Mouse (Mus musculus): Measurements from ENCODE around the gene Nup210. TPM values are rescaled to one million over a fixed set of nuclear protein-coding genes. Genes with fewer than 3 reads are reported as not detected.
A peak's percentile ranks its signal among the peaks of the same experiment; 100 is the strongest.

Nup210 gene
- polyA plus RNA-seq, 1 experiment: 28.9 TPM

DNA sequence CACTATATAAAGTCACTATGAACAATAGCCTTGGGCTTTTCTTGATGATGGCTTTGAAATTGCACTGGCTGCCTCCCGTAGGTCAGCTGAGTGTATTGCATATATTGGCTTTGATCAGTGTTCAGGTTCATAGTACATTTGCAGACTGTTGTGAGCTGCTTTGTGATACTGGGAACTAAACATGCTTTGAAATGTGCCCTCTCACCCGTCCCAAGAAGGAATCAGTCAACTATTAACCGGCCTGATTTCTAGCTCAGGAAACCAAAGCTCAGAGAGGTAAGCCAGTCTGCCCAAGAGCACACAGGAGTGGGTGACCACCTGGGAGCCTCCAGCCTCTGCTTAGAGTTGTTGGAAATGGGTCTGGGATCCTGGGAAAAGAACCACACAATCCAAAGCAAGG, 28.4 kb upstream of the Nup210 start:
- H3K27me3 ChIP-seq (ENCODE audit: control insufficient read depth, insufficient read depth, low read length): no peaks in the 10 kb centered on the region

DNA sequence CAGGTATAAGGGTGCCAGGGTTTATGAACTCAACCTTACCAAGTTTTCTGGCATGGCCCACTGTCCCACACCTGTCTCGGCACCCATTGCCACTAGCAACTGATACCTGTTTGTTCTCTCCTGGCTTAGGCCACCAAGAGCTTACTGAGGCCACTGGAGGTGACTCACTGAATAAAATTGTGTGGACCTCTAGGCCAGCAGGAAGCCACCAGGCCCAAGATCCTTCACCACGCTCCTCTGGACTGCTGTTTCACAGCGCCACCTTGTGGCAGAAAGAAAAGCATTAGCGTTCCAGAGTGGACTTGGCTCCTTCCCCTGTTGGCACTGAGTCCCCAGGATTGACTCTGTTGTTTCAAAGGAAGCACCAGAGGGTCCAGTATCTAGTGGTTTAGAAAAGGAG, 23.2 kb upstream of the Nup210 start:
- TF ChIP-seq POLR2A (IDR thresholded peaks at IDR 0.05; ENCODE audit: low read depth, low read length) (no peak), CTCF (IDR thresholded peaks at IDR 0.05; ENCODE audit: extremely low read depth, insufficient read length, insufficient replicate concordance, low read depth, low read length) (peak; percentile 94)
- 24% methylated on average over 4 of the region's 4 CpGs for WGBS
- no peaks in the 10 kb centered on the region for H3K27me3 ChIP-seq (ENCODE audit: control insufficient read depth, insufficient read depth, low read length)
- no peak overlapping the region for H3K27ac ChIP-seq (ENCODE audit: insufficient read depth, low read depth, low read length)
- no peak overlapping the region for H3K4me3 ChIP-seq (ENCODE audit: low read depth, low read length)
- peaks cover 4% of the 10 kb centered on the region; the same call in 1 of the 2 replicates for H3K4me1 ChIP-seq (ENCODE audit: control insufficient read depth, insufficient read depth, insufficient read length, low read length)
- H3K36me3 ChIP-seq (ENCODE audit: control insufficient read depth, insufficient read depth, low read length): no peaks in the 10 kb centered on the region

More for the DNA sequence above, 28.4 kb upstream of the Nup210 start:
- TF ChIP-seq CTCF (IDR thresholded peaks at IDR 0.05; ENCODE audit: extremely low read depth, insufficient read length, insufficient replicate concordance, low read depth, low read length) (no peak), POLR2A (IDR thresholded peaks at IDR 0.05; ENCODE audit: low read depth, low read length) (no peak)
- H3K36me3 ChIP-seq (ENCODE audit: control insufficient read depth, insufficient read depth, low read length): no peaks in the 10 kb centered on the region
- H3K27ac ChIP-seq (ENCODE audit: insufficient read depth, low read depth, low read length): 0 out of 2 replicates have a peak overlapping the region, but pooled peaks have one; percentile 9
- 30% methylated on average over 3 of the region's 3 CpGs for WGBS
- H3K4me3 ChIP-seq (ENCODE audit: low read depth, low read length): no peak overlapping the region
- H3K4me1 ChIP-seq (ENCODE audit: control insufficient read depth, insufficient read depth, insufficient read length, low read length): peaks cover 8% of the 10 kb centered on the region; the same call in 1 of the 2 replicates

DNA sequence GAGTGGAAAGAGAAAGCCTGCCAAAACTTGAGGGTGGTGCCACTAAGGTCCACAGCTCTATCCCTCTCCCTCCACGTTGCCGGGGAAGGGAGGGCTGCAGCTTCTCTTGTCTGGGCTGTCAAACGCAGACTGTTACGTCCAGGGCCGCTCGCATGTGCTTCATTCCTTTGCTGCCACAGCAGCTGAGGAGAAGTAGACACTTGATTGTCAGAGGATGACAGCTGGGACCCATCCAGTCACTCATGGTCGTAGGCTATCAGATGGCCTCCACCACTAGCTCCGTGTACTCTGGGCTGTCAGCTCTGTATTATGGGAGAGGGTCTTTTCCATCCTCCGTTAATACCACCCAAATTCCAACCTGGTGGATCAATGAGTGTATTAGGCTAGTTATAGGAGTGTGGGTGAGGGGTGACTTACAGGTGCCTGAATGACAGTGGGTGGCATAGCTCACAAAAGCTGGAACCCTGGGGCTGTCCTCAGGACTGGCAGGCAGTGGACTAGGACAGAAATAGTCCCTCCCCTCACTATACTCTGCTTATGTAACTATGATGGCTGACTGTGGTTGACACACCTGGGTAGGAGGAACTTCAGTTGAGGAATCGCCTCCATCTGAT, 20.8 kb upstream of the Nup210 start:
- Histone ChIP-seq H3K4me1 (ENCODE audit: control insufficient read depth, insufficient read depth, insufficient read length, low read length) (no peaks in the 10 kb centered on the region), H3K4me3 (ENCODE audit: low read depth, low read length) (no peak overlapping the region), H3K27me3 (ENCODE audit: control insufficient read depth, insufficient read depth, low read length) (no peaks in the 10 kb centered on the region), H3K27ac (ENCODE audit: insufficient read depth, low read depth, low read length) (no peak overlapping the region), H3K36me3 (ENCODE audit: control insufficient read depth, insufficient read depth, low read length) (no peaks in the 10 kb centered on the region)
- TF ChIP-seq CTCF (IDR thresholded peaks at IDR 0.05; ENCODE audit: extremely low read depth, insufficient read length, insufficient replicate concordance, low read depth, low read length) (no peak), POLR2A (IDR thresholded peaks at IDR 0.05; ENCODE audit: low read depth, low read length) (no peak)
- 69% methylated on average over 10 of the region's 10 CpGs for WGBS

DNA sequence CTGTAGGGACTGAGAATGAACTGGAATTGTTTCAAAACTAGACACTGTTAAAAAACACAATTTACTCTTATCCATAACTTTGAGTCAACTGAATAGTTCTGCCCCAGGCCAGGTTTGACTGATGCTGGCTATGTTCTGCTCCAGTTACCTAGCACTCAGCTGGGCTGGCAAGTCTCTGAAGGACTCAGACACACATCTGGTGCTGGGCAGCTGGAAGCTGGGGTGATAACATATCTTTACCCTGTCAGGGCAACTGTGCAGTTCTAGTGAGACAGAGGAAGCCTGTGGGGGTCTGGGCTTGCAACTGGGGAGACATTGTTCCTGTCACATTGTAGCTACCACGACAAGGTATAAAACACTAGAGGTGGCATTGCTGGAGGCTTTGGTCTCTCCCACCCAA, 14.2 kb upstream of the Nup210 start:
- no peaks in the 10 kb centered on the region for H3K36me3 ChIP-seq (ENCODE audit: control insufficient read depth, insufficient read depth, low read length)
- no peak overlapping the region for H3K4me3 ChIP-seq (ENCODE audit: low read depth, low read length)
- no peaks in the 10 kb centered on the region for H3K27me3 ChIP-seq (ENCODE audit: control insufficient read depth, insufficient read depth, low read length)
- H3K27ac ChIP-seq (ENCODE audit: insufficient read depth, low read depth, low read length): no peak overlapping the region
- TF ChIP-seq CTCF (IDR thresholded peaks at IDR 0.05; ENCODE audit: extremely low read depth, insufficient read length, insufficient replicate concordance, low read depth, low read length): no peak
- no peak for TF ChIP-seq POLR2A (IDR thresholded peaks at IDR 0.05; ENCODE audit: low read depth, low read length)
- WGBS: 65% methylated on average over 1 of the region's 1 CpGs
- H3K4me1 ChIP-seq (ENCODE audit: control insufficient read depth, insufficient read depth, insufficient read length, low read length): no peaks in the 10 kb centered on the region

DNA sequence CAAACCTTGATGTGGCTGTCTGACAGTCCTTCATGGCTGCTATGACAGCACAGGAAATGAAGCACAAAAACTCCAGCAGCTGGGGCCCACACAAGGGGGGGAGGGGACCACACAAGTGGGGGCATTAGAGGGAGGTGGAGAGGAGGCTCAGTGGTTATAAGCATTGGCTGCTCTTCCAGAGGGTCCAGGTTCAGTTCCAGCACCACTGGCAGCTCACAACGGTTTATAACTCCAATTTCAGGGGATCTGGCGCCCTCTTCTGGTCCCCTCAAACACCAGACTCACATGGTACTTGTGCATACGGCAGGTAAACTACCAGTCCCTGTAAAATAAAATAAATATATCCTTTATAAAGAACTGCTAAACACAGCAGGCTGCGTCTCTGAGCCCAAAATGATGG, 12.4 kb upstream of the Nup210 start:
- Histone ChIP-seq H3K4me3 (ENCODE audit: low read depth, low read length) (no peak overlapping the region), H3K4me1 (ENCODE audit: control insufficient read depth, insufficient read depth, insufficient read length, low read length) (peaks cover 2% of the 10 kb centered on the region; the same call in 1 of the 2 replicates), H3K27me3 (ENCODE audit: control insufficient read depth, insufficient read depth, low read length) (no peaks in the 10 kb centered on the region), H3K27ac (ENCODE audit: insufficient read depth, low read depth, low read length) (no peak overlapping the region), H3K36me3 (ENCODE audit: control insufficient read depth, insufficient read depth, low read length) (no peaks in the 10 kb centered on the region)
- WGBS: 58% methylated on average over 4 of the region's 4 CpGs
- TF ChIP-seq POLR2A (IDR thresholded peaks at IDR 0.05; ENCODE audit: low read depth, low read length): no peak
- TF ChIP-seq CTCF (IDR thresholded peaks at IDR 0.05; ENCODE audit: extremely low read depth, insufficient read length, insufficient replicate concordance, low read depth, low read length): no peak

DNA sequence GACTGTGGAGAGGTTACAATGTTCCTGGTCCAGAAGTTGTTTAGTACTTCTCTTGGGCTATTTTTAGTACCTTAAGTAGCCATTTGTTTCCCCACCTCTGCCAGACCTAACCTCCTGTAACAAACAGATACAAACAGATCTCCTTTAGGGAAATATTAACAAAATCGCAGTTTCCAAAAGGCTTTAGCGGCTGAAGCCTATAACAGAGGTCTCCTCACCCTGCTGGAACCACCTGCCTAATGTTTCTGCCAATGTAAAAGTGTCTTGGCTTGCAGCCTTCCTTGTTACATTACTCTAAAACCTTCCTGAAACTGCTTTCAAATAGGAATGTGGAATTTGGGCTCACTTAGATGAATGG, 8.6 kb upstream of the Nup210 start:
- no peak overlapping the region for H3K4me3 ChIP-seq (ENCODE audit: low read depth, low read length)
- no peak overlapping the region for H3K27ac ChIP-seq (ENCODE audit: insufficient read depth, low read depth, low read length)
- H3K4me1 ChIP-seq (ENCODE audit: control insufficient read depth, insufficient read depth, insufficient read length, low read length): peaks cover 2% of the 10 kb centered on the region; the same call in 1 of the 2 replicates
- TF ChIP-seq CTCF (IDR thresholded peaks at IDR 0.05; ENCODE audit: extremely low read depth, insufficient read length, insufficient replicate concordance, low read depth, low read length) (no peak), POLR2A (IDR thresholded peaks at IDR 0.05; ENCODE audit: low read depth, low read length) (no peak)
- no peaks in the 10 kb centered on the region for H3K27me3 ChIP-seq (ENCODE audit: control insufficient read depth, insufficient read depth, low read length)
- H3K36me3 ChIP-seq (ENCODE audit: control insufficient read depth, insufficient read depth, low read length): no peaks in the 10 kb centered on the region
- WGBS: 48% methylated on average over 2 of the region's 2 CpGs

DNA sequence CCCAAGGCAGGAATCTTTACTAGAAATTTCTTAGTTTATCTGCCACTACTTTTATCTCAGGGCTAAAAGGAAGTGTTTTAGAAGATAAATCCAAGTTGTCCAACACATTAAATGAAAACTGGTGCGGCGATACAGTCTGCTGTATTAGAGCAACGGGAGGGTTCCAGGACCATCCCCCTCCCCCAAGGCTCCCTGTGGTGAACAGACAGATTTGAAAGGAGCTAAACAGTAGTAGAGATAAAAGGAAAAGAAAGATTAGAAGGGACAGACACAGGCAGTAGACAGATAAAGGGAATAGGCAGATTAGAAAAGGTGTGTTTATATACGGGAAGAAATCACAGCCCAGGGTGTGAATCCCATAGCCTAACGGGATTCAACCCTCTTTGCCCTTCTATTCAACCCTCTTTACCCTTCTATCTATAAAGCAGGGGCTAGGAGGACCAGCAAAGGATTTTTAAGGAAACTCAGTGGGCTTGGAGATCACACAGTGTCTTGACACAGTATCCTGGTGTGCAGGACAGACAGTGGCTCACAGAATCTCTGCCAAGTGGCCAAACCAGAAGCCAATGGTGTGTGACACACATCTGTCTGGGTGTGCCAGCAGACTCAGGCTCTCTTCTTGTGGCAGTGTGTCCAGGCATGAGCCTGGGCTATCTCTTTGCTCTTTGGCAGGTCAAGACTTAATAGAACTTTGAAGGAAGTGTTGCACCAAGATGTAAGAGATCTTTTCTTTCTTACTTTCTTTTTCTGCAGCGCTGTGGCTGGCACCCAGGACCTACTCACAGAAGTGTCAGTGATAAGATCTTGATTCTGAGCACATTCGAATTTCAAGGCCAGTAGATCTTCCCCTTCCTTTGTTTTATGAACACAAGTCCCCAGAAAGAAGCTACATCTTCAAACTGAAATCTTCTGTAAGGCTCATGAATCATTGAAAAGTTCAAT, 7.9 kb upstream of the Nup210 start:
- no peak overlapping the region for H3K27ac ChIP-seq (ENCODE audit: insufficient read depth, low read depth, low read length)
- no peaks in the 10 kb centered on the region for H3K27me3 ChIP-seq (ENCODE audit: control insufficient read depth, insufficient read depth, low read length)
- H3K4me3 ChIP-seq (ENCODE audit: low read depth, low read length): no peak overlapping the region
- TF ChIP-seq CTCF (IDR thresholded peaks at IDR 0.05; ENCODE audit: extremely low read depth, insufficient read length, insufficient replicate concordance, low read depth, low read length) (no peak), POLR2A (IDR thresholded peaks at IDR 0.05; ENCODE audit: low read depth, low read length) (no peak)
- WGBS: 32% methylated on average over 7 of the region's 7 CpGs
- no peaks in the 10 kb centered on the region for H3K36me3 ChIP-seq (ENCODE audit: control insufficient read depth, insufficient read depth, low read length)
- H3K4me1 ChIP-seq (ENCODE audit: control insufficient read depth, insufficient read depth, insufficient read length, low read length): peaks cover 2% of the 10 kb centered on the region; the same call in 1 of the 2 replicates

Measured in small intestine, adult 2 months (tissue).